Mouse (Mus musculus) embryonic fibroblast, embryonic 13.5 days (primary cell): ENCODE results near the gene Eya3.

Source experiments
- CTCF ChIP-seq: IDR thresholded peaks from 2 replicates; pipeline ENCODE4 v1.5.1; 2011; ENCODE audit warnings: mild to moderate bottlenecking, control low read depth, low read length, moderate library complexity, borderline replicate concordance; ENCODE audit not compliant: insufficient read depth
- POLR2A ChIP-seq: IDR thresholded peaks from 2 replicates; pipeline ENCODE4 v1.6.1; 2011; ENCODE audit warnings: low read depth, mild to moderate bottlenecking, control low read depth, low read length, moderate library complexity

DNA sequence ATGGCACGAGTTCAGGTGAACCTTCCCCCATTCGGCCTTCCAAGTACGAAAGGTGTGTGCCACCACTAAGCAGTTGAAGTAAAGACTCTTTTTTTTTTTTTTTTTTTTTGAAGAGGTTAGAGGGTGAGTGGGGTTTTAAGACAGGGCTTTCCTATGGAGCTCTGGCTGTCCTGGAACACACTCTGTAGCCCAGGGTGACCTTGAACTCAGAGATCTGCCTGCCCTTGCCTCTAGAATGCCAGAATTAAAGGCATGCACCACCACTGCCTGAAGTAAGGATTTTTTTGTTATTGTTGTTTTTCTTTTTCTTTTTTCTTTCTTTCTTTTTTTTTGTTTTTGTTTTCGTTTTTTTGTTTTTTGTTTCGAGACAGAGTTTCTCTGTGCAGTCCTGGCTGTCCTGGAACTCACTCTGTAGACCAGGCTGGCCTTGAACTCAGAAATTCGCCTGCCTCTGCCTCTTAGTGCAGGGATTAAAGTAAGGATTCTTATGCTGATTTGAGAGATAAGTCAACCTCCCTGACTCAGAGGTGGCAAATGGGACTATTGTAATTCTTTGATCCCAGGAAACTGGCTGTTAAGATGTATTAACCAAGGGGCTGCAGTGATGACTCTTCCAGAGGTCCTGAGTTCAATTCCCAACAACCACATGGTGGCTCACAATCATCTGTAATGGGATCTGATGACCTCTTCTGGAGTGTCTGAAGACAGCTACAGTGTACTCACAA lies 110.6 kb downstream of the Eya3 start:
- no peak for TF ChIP-seq POLR2A
- no peak for TF ChIP-seq CTCF
